Mouse (Mus musculus) embryonic fibroblast, embryonic 13.5 days (primary cell): ENCODE results near the gene Ptprd.

Source experiments
- CTCF ChIP-seq: IDR thresholded peaks from 2 replicates; pipeline ENCODE4 v1.5.1; 2011; ENCODE audit warnings: mild to moderate bottlenecking, control low read depth, low read length, moderate library complexity, borderline replicate concordance; ENCODE audit not compliant: insufficient read depth
- POLR2A ChIP-seq: IDR thresholded peaks from 2 replicates; pipeline ENCODE4 v1.6.1; 2011; ENCODE audit warnings: low read depth, mild to moderate bottlenecking, control low read depth, low read length, moderate library complexity

DNA sequence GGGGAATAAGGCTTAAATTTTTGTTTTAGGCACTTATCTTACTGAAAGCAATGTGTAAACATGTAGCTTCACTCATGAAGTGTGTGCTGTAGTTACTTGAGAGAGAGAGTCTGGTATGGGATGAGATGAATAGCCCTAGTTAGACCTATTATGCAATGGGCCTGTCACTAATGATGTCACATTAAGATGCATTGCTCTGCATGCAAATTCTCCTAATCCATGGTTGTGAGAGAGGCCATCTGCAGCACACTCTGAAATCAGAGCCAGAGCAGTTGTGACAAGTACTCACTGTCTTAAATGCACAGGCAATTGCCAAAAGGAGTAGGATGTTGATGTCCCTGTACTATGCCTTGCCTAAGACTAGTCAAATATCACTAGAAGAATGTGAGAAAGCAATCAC is 850.0 kb downstream of the Ptprd start:
- TF ChIP-seq CTCF, result no peak
- no peak for TF ChIP-seq POLR2A
